In genomic region chr3:131302452-131303319, GRCm38 (mm10) we compare ENCODE assay signal across 8 mouse cellular contexts. TPM values are rescaled to one million over a fixed set of nuclear protein-coding genes. Genes with fewer than 3 reads are reported as not detected.
DNase-seq lines count a peak whose midpoint lies in the region; ATAC-seq and TF ChIP-seq lines count a peak whose summit lies in the region.

Gene Cyp2u1, minus strand, starts transcription at chr3:131303227.

- H3K36me3 ChIP-seq in hindbrain, embryonic 11.5 days (ENCODE audit: control insufficient read depth, insufficient read depth, low read length) = no peaks in the 10 kb centered on the region
- no peaks in the 10 kb centered on the region for H3K36me3 ChIP-seq in lung, postnatal 0 days (ENCODE audit: insufficient read depth, low read length)

- H3K9me3 ChIP-seq in hindbrain, embryonic 11.5 days (ENCODE audit: control insufficient read depth, low read length) = no peaks in the 10 kb centered on the region
- H3K9me3 ChIP-seq in lung, postnatal 0 days (ENCODE audit: low read length) = no peaks in the 10 kb centered on the region

- DNase-seq in MN1 (ENCODE audit: low spot score) = peak; percentile 92
- DNase-seq in cerebellum, adult 8-10 months = peak; percentile 90
- DNase-seq in frontal cortex, adult 2 months (ENCODE audit: extremely low spot score in 1 of 2, low spot score in 1 of 2) = peak; percentile 87 to 92
- DNase-seq in hindbrain, embryonic 11.5 days (ENCODE audit: low spot score) = peak; percentile 90
- DNase-seq in layer of hippocampus, postnatal 10 days (ENCODE audit: low spot score in 2 of 2) = peak; percentile 84 to 92
- peak; percentile 92 for DNase-seq in lung, postnatal 0 days (ENCODE audit: low spot score)
- DNase-seq in ovary, postnatal 10 days (ENCODE audit: low spot score) = peak; percentile 63
- peak; percentile 91 for DNase-seq in thymus, postnatal 0 days (ENCODE audit: low spot score)

- ATAC-seq in hindbrain, embryonic 11.5 days (ENCODE audit: low FRiP score) = peak; percentile 98
- peak; percentile 98 for ATAC-seq in lung, postnatal 0 days

- peak; percentile 58 for TF ChIP-seq CTCF in lung, postnatal 0 days (IDR thresholded peaks at IDR 0.05)

- no peaks in the 10 kb centered on the region for H3K4me1 ChIP-seq in hindbrain, embryonic 11.5 days (replicated peaks; ENCODE audit: control insufficient read depth, insufficient read depth, low read length)
- H3K4me1 ChIP-seq in lung, postnatal 0 days (ENCODE audit: insufficient read depth, low read depth, low read length) = 0 out of 2 replicates have a peak, but pooled peaks cover 7% of the 10 kb centered on the region

- peak within 1 kb of the TSS; percentile 79 for H3K9ac ChIP-seq in hindbrain, embryonic 11.5 days (ENCODE audit: low read depth, low read length)
- no peak within 1 kb of the TSS for H3K9ac ChIP-seq in lung, postnatal 0 days (replicated peaks; ENCODE audit: low read depth)

- peak within 1 kb of the TSS; percentile 69 for H3K4me3 ChIP-seq in hindbrain, embryonic 11.5 days (ENCODE audit: low read depth, low read length)
- peak within 1 kb of the TSS; percentile 56 for H3K4me3 ChIP-seq in lung, postnatal 0 days (ENCODE audit: low read depth, low read length)

- no peak for TF ChIP-seq EP300 in lung, postnatal 0 days (IDR thresholded peaks at IDR 0.05)

- WGBS in hindbrain, embryonic 11.5 days = 1% methylated on average over 70 of the region's 71 CpGs
- WGBS in lung, postnatal 0 days = 2% methylated on average over 66 of the region's 71 CpGs

- H3K27me3 ChIP-seq in hindbrain, embryonic 11.5 days (ENCODE audit: control insufficient read depth, insufficient read depth, low read length) = peaks cover 2% of the 10 kb centered on the region; the same call in 1 of the 2 replicates
- H3K27me3 ChIP-seq in lung, postnatal 0 days (replicated peaks; ENCODE audit: insufficient read depth, low read length) = no peaks in the 10 kb centered on the region

- peak within 1 kb of the TSS; percentile 95 for H3K4me2 ChIP-seq in hindbrain, embryonic 11.5 days (replicated peaks; ENCODE audit: low read depth, low read length)
- H3K4me2 ChIP-seq in lung, postnatal 0 days (replicated peaks; ENCODE audit: low read depth, low read length) = peak within 1 kb of the TSS; percentile 98

- peak within 1 kb of the TSS; percentile 54 for H3K27ac ChIP-seq in hindbrain, embryonic 11.5 days (ENCODE audit: low read depth, low read length)
- no peak within 1 kb of the TSS for H3K27ac ChIP-seq in lung, postnatal 0 days (ENCODE audit: low read length)

RNA-seq across cellular contexts. Expression of gene Cyp2u1, which starts in this region (rescaled TPM):
- 12.5 and 13.8 TPM in 2 replicates for polyA plus RNA-seq in frontal cortex, adult 2 months (2012; rRNA removed)
- polyA plus RNA-seq in hindbrain, embryonic 11.5 days (2014; fragmentation: Nextera tagmentation; extraction: Ambion mirVana) = 1.6 and 3.0 TPM in 2 replicates
- total RNA-seq in layer of hippocampus, postnatal 10 days (2021) = 10 to 100 TPM; 15.0 to 15.1 TPM
- 1.5 and 1.8 TPM in 2 replicates for polyA plus RNA-seq in lung, postnatal 0 days (2015; fragmentation: Nextera tagmentation; extraction: Ambion mirVana)
- polyA plus RNA-seq in thymus, postnatal 0 days (2015; fragmentation: Nextera tagmentation; extraction: Ambion mirVana) = 0.22 and 0.52 TPM in 2 replicates

Comparison
In these comparisons a context has a peak if more than half of its experiments do, and no peak if none do; other contexts are left out.
1. Peak in DNase-seq in thymus, postnatal 0 days; RNA of the gene not detected or under 1 TPM.